Mouse (Mus musculus) stomach, postnatal 0 days (tissue): Measurements from ENCODE around the gene Cryzl2.

Source experiments
- CTCF ChIP-seq: IDR thresholded peaks from 2 replicates; pipeline ENCODE4 v1.5.1; 2016; ENCODE audit warnings: antibody characterized with exemption, low read depth, mild to moderate bottlenecking, moderate library complexity
- EP300 ChIP-seq: optimal IDR thresholded peaks from 2 replicates; pipeline ENCODE3; 2016; ENCODE audit warnings: antibody characterized with exemption

- TF ChIP-seq CTCF (no peak), EP300 (no peak)
These were observed 30.8 kb upstream of the Cryzl2 start for GRCm38 (mm10) chr1:157427604-157428003.
